In the genomic region with DNA sequence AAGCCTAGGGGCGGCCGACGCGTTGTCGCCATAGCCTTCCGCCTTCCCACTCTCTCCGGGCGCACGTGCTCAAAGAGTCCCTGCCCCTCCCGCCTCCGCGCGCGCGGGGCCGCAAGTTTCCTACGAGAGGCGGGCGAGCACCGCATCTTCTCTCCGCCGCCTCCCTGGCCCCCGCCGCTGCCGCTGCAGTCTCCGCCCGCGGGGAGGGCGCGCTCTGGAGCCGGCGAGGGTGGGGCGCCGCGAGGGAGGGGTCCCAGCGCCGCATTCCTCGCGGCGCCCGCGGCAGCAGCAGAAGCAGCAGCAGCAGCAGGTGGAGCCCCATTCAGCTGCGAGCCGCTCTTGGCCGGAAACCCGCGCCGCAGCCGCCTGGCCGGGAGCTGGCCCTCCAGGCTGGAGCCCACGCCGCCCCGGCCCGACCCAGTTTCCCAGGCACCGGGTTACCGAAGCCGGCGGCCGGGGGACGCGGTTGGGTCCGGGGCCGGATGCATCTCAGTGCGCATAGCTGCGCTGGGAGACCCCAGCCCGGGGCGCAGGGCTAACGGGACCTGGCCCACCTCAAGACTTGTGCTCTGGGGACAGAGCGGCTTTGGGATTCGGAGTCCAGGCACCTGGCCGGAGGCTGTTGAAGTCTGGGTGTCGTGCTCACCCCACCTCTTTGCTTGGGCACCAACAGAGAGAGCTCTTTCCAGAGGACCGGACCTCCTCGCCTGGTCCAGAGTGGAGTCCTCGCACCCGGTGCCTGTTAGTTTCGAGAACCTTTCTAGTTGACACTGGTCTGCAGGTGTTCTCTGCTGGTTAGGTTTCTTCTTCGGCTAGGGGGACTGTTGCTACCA, we compare ENCODE assay signal across 8 mouse cellular contexts. TPM values are rescaled to one million over a fixed set of nuclear protein-coding genes. Genes with fewer than 3 reads are reported as not detected.
DNase-seq lines count a peak whose midpoint lies in the region; ATAC-seq and TF ChIP-seq lines count a peak whose summit lies in the region.

TSS of gene Cnih3 (plus strand) at position 262 of the 833 bp plus-strand sequence.

- H3K4me2 ChIP-seq in heart, embryonic 13.5 days = peak within 1 kb of the TSS; percentile 98

- H3K36me3 ChIP-seq in heart, embryonic 13.5 days = no peaks in the 10 kb centered on the region

- peaks cover 20% of the 10 kb centered on the region for H3K4me1 ChIP-seq in heart, embryonic 13.5 days
- H3K4me1 ChIP-seq in lung, adult 2 months (ENCODE audit: control insufficient read depth, insufficient read depth, low read length) = peaks cover 6% of the 10 kb centered on the region; the same call in 1 of the 2 replicates
- peaks cover 10% of the 10 kb centered on the region for H3K4me1 ChIP-seq in olfactory bulb, adult 2 months (ENCODE audit: control insufficient read depth, insufficient read depth, low read length)

- H3K9ac ChIP-seq in heart, embryonic 13.5 days = peak within 1 kb of the TSS; percentile 80

- H3K4me3 ChIP-seq in heart, embryonic 13.5 days = peak within 1 kb of the TSS; percentile 63
- H3K4me3 ChIP-seq in lung, adult 2 months (replicated peaks; ENCODE audit: extremely low read depth, low read depth, low read length) = peak within 1 kb of the TSS; percentile 35
- H3K4me3 ChIP-seq in olfactory bulb, adult 2 months (ENCODE audit: insufficient read depth, low read depth, low read length) = peak within 1 kb of the TSS; percentile 67

- peaks cover 81% of the 10 kb centered on the region for H3K27me3 ChIP-seq in heart, embryonic 13.5 days (replicated peaks)

- H3K9me3 ChIP-seq in heart, embryonic 13.5 days = no peaks in the 10 kb centered on the region

- no peak for TF ChIP-seq CTCF in lung, adult 2 months (IDR thresholded peaks at IDR 0.05; ENCODE audit: insufficient read depth, low read length)
- TF ChIP-seq CTCF in olfactory bulb, adult 2 months (IDR thresholded peaks at IDR 0.05; ENCODE audit: insufficient read depth, low read depth, low read length) = no peak

- ATAC-seq in heart, embryonic 13.5 days (ENCODE audit: extremely low read depth, insufficient number of reproducible peaks, low FRiP score, low TSS enrichment) = peak; percentile 25; the same call in 1 of the 2 replicates

- peak; percentile 18 for DNase-seq in kidney, adult 18-20 months
- DNase-seq in kidney, adult 9 months = no peak
- DNase-seq in embryo, embryonic 10 days (ENCODE audit: low spot score) = peak; percentile 83
- peak; percentile 47 to 54 for DNase-seq in layer of hippocampus, adult 18-20 months (ENCODE audit: low spot score in 2 of 2)
- peak; percentile 23 for DNase-seq in lung, adult 2 months
- peak; percentile 56 for DNase-seq in yolk sac, embryonic 10.5 days (ENCODE audit: low spot score)

- no peak within 1 kb of the TSS for H3K27ac ChIP-seq in heart, embryonic 13.5 days (replicated peaks)
- peak within 1 kb of the TSS; percentile 33; the same call in 1 of the 2 replicates for H3K27ac ChIP-seq in olfactory bulb, adult 2 months (ENCODE audit: insufficient read depth, low read depth, low read length)

- under 1% methylated on average over 77 of the region's 78 CpGs for WGBS in heart, embryonic 13.5 days
- under 1% methylated on average over 74 of the region's 78 CpGs for WGBS in lung, adult 2 months
- WGBS in olfactory bulb, adult 2 months = under 1% methylated on average over 78 of the region's 78 CpGs

- no peak for TF ChIP-seq POLR2A in lung, adult 2 months (IDR thresholded peaks at IDR 0.05; ENCODE audit: borderline replicate concordance, extremely low read depth, low read depth, low read length)
- peak; percentile 79 for TF ChIP-seq POLR2A in olfactory bulb, adult 2 months (IDR thresholded peaks at IDR 0.05; ENCODE audit: insufficient read depth, low read depth, low read length)

RNA-seq across cellular contexts. Expression of gene Cnih3, which starts in this region (rescaled TPM):
- polyA plus RNA-seq in heart, embryonic 13.5 days (2015; fragmentation: Nextera tagmentation; extraction: Ambion mirVana) = 0.39 and 0.51 TPM in 2 replicates
- total RNA-seq in layer of hippocampus, adult 18-20 months (2021) = 10 to 100 TPM; 59.8 to 61.7 TPM
- polyA plus RNA-seq in lung, adult 2 months (2012; rRNA removed) = 0.25 TPM in 1 of 2 replicates, not detected in the other
- polyA plus RNA-seq in olfactory bulb, adult 2 months (2012; ENCODE audit: insufficient read depth, insufficient read length, low replicate concordance, missing spikeins) = not detected in 2 replicates

Comparison
In these comparisons a context has a peak if more than half of its experiments do, and no peak if none do; other contexts are left out.
1. Peak in ATAC-seq, H3K4me3 ChIP-seq, H3K9ac ChIP-seq and H3K4me2 ChIP-seq in heart, embryonic 13.5 days; RNA of the gene not detected or under 1 TPM.
2. Peak in DNase-seq and H3K4me3 ChIP-seq in lung, adult 2 months; RNA of the gene not detected or under 1 TPM.